Mouse (Mus musculus) megakaryocyte, embryonic 14.5 days (primary cell): Measurements from ENCODE around the gene Fgf18.

Source experiments
- FLI1 ChIP-seq: IDR thresholded peaks from 2 replicates; pipeline ENCODE4 v1.6.1; 2012; ENCODE audit warnings: low read length, inconsistent platforms, mixed read lengths
- GATA1 ChIP-seq: IDR thresholded peaks from 3 replicates; pipeline ENCODE4 v1.6.1; 2012; ENCODE audit warnings: mixed read lengths, low read length, inconsistent platforms, borderline replicate concordance

GRCm38 (mm10) chr11:33138686-33139085, 8.5 kb downstream of the Fgf18 start:
- TF ChIP-seq GATA1 (no peak), FLI1 (no peak)
